In the genomic region with DNA sequence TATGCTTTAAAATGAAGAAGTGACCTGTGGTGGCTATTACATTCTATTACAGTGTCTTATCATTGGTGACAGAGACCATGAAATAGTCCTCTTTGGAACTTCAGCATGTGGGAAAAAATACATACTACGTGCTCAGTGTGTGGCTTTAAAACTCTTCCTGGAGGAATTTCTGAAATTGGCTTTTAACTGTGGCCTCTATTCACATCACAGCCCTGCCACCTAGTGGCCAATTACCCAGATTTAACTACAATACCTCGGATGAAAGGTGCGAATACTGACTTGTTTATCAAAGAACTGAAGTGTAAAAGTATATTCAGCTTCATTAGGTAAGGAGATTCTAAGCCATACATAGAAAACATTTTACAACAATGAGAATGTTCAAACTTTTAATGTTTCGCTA, we compare ENCODE assay signal across 8 mouse cellular contexts. TPM values are rescaled to one million over a fixed set of nuclear protein-coding genes. Genes with fewer than 3 reads are reported as not detected.
DNase-seq lines count a peak whose midpoint lies in the region; ATAC-seq lines count a peak whose summit lies in the region.

No protein-coding gene starts in this region.

- 12% methylated on average over 4 of the region's 4 CpGs for WGBS in kidney, embryonic 16.5 days

- no peaks in the 10 kb centered on the region for H3K27me3 ChIP-seq in kidney, embryonic 16.5 days (ENCODE audit: insufficient read depth, low read length)

- H3K9me3 ChIP-seq in kidney, embryonic 16.5 days (ENCODE audit: low read length), result no peaks in the 10 kb centered on the region

- H3K36me3 ChIP-seq in kidney, embryonic 16.5 days (ENCODE audit: insufficient read depth, low read length), result no peaks in the 10 kb centered on the region

- H3K4me2 ChIP-seq in kidney, embryonic 16.5 days (replicated peaks; ENCODE audit: low read depth, low read length), result no peak overlapping the region

- no peak overlapping the region for H3K9ac ChIP-seq in kidney, embryonic 16.5 days (replicated peaks; ENCODE audit: low read length)

- no peak for ATAC-seq in kidney, embryonic 16.5 days (ENCODE audit: low FRiP score, low TSS enrichment)

- no peak overlapping the region for H3K4me3 ChIP-seq in kidney, embryonic 16.5 days (ENCODE audit: low read length)

- no peak overlapping the region for H3K27ac ChIP-seq in kidney, embryonic 16.5 days (ENCODE audit: low read length)

- peak; percentile 60 for DNase-seq in kidney, adult 18-20 months
- peak; percentile 18 for DNase-seq in MN1 (ENCODE audit: low spot score)
- DNase-seq in cerebellum, adult 8-10 months, result peak; percentile 54
- DNase-seq in frontal cortex, postnatal 25 days (ENCODE audit: low spot score in 2 of 2), result peak; percentile 49 to 72
- DNase-seq in layer of hippocampus, adult 18-20 months (ENCODE audit: low spot score in 2 of 2), result peak; percentile 45 to 92
- DNase-seq in lung, postnatal 14 days, result peak; percentile 69
- peak; percentile 63 for DNase-seq in telencephalon, adult 2 months (ENCODE audit: low read depth, low spot score)

- H3K4me1 ChIP-seq in kidney, embryonic 16.5 days (ENCODE audit: insufficient read depth, low read length), result no peaks in the 10 kb centered on the region

RNA-seq across cellular contexts. Expression of gene Lsm8, which starts 29.0 kb away (rescaled TPM):
- 212 TPM in 2 replicates for polyA plus RNA-seq in kidney, embryonic 16.5 days (2015; fragmentation: Nextera tagmentation; extraction: Ambion mirVana)
- total RNA-seq in layer of hippocampus, adult 18-20 months (2021), result 10 to 100 TPM; 37.6 to 40.2 TPM

RNA-seq across cellular contexts. Expression of gene Ankrd7, which starts 46.8 kb away (rescaled TPM):
- polyA plus RNA-seq in kidney, embryonic 16.5 days (2015; fragmentation: Nextera tagmentation; extraction: Ambion mirVana), result 0.14 and 0.49 TPM in 2 replicates
- not detected for total RNA-seq in layer of hippocampus, adult 18-20 months (2021)

Comparison
In these comparisons a context has a peak if more than half of its experiments do, and no peak if none do; other contexts are left out.
1. DNase-seq: peak in every context shown above with its lines; median percentile 69 in lung, postnatal 14 days; 68 in layer of hippocampus, adult 18-20 months; 63 in telencephalon, adult 2 months; 60 in frontal cortex, postnatal 25 days; 60 in kidney, adult 18-20 months; 54 in cerebellum, adult 8-10 months; 18 in MN1.